Mouse (Mus musculus) urinary bladder, adult 18-20 months (tissue): ENCODE measurements at regions not wholly inside any gene's neighbourhood (a gene's known extent, or its start where the extent isn't known, plus 50 kb on each side); places are given as distances from the start of the nearest gene placed in this dataset.

Experiments used
- DNase-seq, 2 experiments: peaks; one replicate each; pipeline ENCODE4 v3.0.0; 2022; ENCODE audit warnings: low spot score in 2 of 2, mixed read lengths in 2 of 2

DNA sequence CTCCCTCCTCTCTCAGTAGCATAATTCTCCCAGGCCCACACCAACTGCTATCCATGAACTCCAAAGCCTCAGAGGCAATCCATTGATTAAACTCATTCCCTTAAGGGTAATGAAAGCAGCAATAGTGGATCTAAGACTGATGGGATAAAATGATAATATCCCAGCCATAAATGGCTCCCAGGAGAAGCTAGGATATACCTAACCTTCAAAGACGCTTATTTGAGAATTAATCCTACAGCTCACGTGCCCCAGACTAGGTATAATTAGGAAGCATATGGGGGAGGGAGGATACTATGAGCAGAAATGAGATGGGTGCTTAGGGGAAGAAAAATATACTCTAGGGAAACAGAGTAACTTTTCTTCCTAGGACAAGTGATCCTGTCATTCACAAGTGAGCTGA lies 52.8 kb upstream of the Rnf32 start:
- DNase-seq: no peak

DNA sequence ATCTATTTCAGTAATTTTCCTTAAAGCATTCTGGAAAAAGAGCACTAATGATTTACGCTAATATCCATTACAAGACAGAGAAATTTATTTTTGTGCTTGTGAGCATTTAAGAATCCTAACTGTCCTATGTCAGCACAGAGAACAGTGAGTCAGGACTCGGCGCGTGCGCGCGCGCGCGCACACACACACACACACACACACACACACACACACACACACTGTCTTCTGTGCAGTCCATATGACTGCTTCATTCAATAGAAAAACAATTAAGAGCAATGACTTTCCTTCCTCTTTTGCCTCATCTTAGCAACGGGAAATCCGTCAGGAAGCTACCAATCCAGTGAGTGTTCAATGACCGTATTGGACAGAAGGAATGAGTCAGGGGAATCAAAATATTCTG lies 53.3 kb upstream of the Rnf32 start:
- no peak for DNase-seq

DNA sequence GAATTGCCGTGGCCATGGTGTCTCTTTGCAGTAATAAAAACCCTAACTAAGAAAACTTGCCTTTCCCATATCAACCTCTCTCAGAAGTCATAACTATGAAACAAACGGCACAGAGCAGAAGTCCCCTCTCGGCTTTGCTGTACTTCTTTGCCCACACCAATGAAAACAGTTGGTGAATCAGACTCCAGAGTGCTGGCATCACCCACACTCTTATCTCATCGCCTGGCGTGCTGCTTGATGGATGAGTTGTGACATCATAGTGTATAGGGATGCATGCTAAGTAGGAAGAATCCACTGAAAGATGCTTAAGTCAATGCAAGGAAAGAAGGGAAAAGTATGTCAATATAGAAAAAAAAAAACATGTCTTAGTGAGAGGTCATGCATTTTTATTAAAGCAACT lies 58.3 kb upstream of the Rnf32 start:
- no peak for DNase-seq

DNA sequence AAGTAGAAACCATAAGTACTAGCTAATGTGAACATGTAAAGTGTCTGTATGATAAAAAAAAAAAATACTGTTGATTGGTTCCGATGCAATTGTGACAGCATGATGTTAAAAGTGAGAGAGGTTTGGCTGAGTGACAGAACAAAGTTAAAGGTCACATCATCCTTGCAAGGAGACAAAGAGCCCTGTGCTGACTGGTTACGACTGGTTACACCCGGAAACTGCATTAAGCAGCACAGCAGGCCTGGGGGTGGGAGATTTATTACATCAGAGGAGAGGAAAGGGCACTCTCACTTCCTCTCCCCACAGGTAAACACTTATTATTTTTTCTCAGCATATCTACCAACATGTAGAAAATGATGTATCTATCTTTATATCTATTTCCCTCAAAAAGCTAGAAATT lies 63.5 kb upstream of the Rnf32 start:
- no peak for DNase-seq

DNA sequence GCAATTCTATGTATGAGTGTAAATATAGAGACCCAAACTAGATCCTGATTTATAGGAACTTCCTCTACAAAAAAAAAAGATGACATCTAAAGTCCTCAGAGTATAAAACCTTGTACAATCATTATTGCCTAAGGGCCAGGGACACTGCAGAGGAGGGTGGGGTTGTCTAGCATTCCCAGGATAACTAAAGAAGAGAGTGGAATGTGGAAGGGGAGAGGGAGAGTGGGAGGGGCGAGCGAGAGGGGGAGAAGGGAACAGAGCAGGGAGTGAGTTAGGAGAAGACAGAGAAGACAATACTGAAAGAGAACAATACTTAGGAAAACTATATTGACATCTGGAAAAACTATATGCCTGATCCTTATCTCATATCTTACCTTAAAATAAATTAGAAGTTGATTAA lies 64.0 kb upstream of the Rnf32 start:
- no peak for DNase-seq

DNA sequence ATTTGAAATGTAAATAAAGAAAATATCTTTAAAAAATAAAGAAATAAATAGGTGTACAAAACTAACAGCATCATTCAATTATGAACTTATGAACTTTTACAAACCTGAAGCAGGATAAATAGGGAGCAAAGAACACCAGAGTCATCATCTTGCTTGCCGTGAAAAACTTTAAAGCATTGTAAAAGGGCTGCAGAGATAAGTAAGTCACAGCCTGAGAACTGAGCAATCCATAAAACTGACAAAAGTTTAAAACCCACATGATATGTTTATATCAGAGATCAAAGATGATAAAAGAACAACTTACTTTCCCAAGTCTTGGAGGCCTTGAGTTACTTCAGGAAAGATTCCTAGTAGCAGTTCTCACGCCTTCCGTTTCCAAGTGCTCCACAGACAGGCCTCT lies 66.1 kb upstream of the Rnf32 start:
- DNase-seq: no peak

DNA sequence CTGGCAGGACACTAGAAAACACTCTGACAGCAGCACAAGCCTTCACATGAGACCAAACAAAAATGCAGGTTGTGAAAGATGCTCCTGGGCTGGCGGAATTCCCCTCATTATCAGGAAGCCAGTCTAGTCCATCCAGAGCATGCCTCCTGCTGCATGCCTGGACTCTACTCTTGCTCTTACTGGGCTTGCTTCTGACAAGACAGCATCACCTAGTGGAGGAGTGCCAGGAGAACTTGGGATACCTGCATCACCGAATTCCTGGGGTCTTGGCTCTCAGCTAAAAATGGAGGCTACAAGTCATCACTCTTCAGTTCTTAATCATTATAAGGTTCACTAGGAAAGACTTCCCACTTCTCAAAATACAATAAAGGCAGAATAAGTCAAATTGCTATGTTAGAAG lies 78.8 kb upstream of the Rnf32 start:
- no peak for DNase-seq

DNA sequence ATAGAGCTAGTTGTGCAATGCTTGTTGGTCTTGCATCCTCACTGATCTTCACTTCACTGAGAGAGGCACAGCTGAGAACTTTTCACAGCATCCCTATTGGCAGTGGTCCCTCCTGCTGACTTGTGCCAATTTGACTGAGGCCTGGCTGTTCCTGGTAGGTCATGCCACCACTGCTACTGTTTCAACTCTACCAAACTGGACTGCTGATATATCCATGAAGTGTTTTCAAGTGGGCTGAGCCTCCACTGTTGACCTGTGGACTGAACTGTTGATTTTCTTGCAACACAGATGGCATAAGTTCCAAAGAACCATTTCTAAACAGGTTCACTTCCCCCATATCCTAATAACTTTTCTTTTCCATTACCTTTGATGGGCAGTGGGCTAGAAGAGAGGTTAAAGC lies 83.3 kb upstream of the Rnf32 start:
- DNase-seq: no peak

DNA sequence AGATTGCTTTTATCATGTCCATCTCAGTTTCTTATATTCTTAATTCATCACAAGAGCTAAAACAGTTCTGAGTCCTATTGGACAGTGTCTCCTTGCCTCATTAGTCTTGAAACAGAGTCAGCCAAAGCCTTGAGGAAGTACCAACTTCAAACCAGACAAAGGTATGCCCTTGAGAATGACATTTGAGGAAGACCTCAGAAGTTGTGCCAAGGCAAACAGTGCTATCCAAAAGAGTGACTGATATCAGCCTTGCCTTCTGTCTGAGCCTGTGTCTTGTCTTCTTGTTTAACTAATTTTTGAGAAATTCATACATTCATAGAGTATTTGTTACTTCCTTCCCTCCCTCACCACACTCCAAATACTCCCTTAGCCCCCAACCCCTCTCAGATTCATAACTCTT lies 88.5 kb upstream of the Rnf32 start:
- DNase-seq: no peak

DNA sequence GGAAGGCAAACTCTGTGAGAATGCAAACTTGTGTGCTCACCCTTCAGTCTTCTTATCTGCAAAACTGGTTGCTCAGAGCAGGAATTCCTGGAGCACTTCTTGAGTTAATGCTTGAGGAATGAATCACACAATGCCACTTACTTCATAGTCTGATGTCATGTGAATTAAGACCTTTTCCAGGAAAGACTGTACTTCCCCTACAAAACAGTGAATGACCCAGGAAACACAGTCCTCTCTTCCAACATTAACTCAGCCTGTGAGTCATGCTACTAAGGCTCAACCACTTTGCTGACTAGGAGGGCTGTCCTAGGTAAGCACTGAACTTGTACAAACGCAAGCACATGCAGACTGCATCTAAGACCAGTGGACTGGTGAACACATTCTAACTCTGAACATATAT lies 112.5 kb upstream of the Rnf32 start:
- no peak for DNase-seq

DNA sequence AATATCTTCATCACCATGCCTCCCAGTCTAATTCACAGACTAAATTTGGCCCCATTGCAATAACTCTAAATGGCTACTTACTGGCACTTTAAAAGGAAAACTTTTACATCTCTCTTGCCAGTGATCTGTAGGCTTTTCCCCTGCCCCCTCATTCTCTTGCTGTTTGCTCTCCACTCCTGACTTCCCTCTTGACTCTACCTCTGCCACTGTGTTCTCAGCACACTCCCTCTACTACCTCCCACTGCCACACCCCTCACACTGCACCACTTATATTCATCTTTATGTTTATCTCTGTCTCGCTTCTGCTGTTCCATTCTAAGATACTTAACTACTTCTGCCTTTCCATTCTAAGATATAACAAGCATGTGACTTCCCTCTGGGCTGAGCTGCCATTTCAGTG lies 141.4 kb upstream of the Rnf32 start:
- DNase-seq: no peak

DNA sequence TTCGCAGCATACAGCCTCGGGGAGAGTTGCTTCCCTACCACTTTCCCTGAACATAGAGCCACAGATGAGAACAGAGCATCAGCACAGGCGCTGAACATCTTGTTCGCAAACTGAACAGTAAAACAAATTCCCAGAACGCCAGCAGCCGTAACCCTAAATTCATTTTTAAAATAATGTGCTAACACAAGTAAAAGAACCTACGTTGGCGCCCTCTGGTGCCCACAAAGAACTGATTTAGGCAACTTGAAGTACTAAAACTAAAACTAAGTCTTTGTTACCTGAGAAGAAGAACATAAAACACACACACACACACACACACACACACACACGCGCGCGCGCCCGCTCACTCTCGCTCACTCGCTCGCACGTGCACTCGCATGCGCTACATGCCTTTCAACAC lies 159.2 kb upstream of the Rnf32 start:
- peak; percentile 13 to 51 for DNase-seq

DNA sequence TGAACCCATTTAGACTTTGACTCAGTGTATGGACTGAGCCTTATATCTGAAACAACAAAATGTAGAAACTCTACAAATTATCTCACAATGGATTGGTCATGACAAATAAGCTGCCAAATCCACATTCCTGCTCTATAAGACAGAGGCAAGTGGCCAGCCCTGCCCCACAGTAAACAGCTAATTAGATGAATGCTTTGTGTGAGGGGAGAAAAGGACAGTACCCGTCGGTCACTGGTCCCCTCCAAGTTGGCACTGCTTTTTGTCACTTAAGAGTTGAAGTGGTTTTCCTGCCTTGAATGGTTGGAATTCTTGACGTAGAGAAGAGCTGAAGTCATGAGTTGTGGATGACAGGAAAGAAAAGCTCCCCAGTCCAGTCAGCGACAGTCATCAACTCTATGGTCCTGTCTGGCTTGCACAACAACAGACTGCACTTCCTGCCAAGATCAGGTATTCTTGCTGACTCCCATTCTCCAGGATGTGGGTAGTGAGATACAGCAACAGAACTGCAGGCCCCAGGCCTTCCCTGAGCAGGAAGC lies 162.3 kb upstream of the Rnf32 start:
- no peak for DNase-seq

DNA sequence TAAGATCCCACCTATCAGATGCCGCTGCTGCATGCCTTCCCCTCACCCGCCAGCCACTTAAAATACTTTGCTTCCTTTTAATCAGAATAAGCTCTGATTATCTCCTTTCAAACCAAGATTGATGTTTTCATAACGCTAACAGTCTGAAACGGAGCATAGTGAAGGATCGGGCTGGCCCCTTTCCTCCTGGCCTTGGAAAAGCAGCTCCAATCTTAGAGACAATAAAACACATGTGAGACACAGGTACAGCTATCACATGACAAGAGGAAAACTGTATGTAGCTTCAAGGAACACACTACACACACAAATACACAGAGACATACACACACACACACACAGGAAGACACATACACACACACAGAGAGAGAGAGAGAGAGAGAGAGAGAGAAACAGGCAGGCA lies 165.3 kb upstream of the Rnf32 start:
- DNase-seq: no peak

DNA sequence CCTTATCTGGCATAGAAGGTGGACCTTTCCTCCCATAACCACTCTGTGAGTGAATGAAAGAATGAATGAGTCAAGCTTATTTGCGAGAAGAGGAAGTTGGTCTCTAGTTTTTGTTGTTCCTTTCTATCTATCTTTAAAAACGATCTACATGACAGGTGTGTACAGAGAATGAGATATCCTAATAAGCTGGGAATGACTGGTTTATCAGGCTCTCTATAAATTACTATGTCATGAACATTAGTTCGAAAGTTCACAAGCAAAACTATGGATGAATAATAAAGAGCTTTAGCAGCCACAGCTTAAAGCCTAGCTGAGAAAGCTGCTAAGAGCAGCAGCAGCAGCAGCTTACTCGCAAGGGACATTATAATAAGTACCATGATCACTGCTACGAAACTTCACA lies 165.8 kb upstream of the Rnf32 start:
- no peak for DNase-seq

DNA sequence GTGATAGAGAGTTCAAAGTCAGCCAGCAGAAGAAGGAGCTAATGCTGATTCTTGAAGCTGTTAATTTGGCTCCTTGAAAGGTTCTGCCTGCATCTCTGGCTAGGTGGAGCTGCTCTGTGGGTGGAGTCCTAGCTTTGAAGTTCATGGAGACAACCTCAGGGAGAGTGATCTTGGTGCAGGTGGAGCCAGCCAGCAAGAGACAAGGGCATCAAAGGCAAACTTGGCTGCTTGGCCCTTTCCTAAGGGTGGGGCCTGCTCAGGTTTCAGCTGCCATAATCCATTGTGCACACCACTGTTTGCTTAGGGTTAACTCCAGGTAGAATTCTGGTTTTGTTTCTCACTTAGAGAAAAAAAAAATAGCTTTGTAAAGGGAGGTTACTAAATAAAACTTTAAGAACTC lies 170.7 kb upstream of the Rnf32 start:
- no peak for DNase-seq

DNA sequence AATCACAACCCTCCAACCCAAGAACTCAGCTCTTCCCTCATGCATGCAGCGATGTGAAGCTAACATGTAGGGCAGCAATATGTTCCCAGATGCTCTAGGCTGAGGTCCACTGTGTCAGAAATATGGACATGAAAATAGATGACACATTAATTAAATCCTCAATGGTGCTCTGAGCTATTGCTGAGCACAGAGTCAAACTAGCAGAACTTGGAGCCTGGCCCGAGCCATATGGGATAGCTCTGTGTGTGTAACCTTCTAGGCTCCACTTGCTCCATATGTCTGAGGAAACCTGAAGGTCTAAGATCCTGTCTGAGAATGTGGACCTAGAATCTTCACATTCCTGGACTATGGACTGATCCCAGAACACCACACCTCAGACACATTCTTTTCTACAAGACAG lies 203.0 kb upstream of the Rnf32 start:
- no peak for DNase-seq

DNA sequence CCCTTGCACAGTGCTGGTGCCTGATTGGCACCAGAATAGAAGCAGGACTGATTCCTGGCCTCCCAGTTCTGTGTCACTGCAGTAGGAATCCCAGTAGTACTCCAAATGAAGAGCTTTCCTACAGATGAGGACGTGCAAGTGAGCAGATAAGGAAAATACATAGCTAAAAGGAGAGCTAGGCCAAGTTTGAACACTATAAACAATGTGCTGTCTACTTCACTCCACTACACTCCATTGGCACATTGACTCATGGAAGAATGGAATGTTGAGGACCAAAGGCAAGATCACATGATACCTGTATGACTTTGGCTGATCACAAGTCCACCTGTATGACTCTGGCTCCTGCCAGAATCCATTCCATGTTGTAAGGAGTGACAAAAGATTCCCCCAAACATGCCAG lies 215.9 kb upstream of the Rnf32 start:
- DNase-seq: no peak

DNA sequence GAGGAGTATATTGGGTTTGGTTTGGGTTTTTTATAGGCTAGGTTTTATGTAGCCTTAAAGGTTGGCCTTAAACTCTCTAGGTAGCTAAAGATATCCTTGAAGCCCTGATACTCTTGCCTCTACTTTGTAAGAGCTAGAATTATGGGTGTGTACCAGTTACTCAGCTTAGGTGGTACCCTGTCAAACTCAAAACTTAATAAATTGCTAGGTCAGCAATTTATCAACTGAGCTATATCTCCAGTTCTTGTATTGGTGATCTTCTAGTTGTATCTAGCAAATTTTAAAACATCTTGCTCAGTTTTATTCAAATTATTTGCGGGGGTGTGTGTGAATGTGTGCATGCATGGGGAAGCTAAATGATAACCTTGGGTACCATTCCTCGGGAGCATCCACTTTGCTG lies 225.4 kb upstream of the Rnf32 start:
- no peak for DNase-seq

DNA sequence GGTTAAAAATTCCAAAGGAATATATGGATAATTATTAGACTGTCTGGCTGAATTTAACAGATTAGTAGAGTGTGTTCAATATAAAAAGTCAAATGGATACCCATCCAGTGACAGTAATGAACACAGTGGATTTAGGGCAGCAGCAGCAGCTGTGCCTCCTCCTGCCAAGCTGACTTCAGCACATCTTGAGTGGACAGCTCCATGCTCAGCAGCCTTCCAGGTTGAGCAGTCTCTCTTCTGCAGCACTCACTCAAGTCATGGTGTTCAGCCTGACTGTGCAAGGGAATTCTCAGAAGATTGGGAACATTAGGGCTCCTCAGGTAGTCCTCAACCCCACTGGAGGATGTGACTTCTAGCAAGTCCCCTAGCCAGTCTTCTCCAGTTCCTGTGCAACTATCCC lies 240.8 kb upstream of the Rnf32 start:
- DNase-seq: no peak

DNA sequence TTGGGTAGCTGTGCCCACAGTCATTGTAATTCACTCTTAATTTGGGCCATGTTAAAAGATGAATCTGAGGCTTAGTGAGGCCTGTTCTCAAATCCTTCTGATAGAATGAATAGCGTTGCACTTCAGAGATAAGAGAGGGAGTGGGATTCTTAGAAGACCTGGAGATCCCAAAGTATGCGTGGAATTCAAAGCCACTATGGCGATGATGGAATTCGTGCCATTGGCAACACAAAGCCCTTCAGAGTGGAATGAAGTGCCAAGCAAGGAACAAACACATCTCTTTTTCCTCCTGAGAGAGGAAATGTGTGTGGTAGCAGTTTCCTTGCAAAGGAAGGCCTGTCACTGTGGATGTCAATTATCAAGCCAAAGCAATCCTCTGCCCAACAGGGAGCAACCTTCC lies 248.3 kb upstream of the Rnf32 start:
- DNase-seq: no peak

DNA sequence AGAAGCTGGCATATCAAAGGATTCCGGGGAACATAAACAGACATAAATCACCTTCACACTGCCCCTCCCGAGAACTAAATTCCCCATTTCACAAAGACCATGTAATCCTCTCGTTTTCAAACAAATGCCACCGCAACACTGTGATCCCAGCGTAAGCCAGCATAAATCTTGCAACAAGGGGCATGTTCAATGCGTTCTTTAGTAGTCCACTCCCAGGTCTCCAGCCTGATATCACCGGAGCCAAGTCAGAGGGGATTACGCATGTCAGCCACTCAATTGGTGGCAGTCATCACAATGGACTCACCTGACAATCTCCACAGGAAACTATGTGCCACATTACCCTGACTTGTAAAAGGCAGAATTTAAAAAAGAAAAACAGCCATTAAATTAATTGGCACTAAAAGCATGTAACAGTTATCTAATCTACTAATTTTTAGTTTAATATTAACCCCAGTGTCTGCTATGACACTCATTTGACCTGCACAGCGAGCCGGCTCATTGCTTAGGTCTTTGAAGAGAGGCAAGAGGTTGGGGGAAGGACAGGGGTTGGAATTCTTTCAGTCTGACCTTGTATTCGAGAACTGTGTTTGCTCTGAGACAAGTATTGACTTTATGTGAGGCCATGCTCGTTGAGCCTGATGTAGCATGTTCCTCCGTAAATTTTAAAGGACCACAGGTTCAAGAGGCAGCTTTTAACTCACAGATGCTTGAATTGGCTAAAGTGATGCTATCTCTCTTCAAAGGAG lies 252.0 kb upstream of the Rnf32 start:
- no peak for DNase-seq

DNA sequence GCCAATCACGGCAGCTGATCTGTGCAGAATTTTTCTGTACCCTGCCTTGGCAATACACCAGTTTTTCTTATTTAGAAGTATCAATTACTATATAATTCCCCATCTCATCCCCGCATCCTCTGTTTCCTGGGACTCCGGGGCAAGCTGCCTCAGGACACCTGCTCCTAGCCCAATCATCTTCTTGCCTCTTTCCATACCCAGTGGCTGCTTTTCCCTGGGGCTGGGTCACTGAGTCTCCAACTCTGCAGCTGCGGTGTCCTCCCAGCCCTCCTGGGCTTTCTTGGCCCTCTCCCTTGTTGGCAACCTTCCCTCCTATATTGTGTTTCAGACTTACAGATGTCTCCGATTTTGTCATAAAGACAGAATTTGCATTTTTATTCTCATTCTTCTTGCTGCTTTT lies 254.8 kb upstream of the Rnf32 start:
- DNase-seq: no peak
